Mouse (Mus musculus) kidney, embryonic 14.5 days (tissue): ENCODE results near the gene Tgm7. TPM values are rescaled to one million over a fixed set of nuclear protein-coding genes. Genes with fewer than 3 reads are reported as not detected.

ENCODE experiments used
- ATAC-seq: fragments of 200-750 bp; cut with Nextera tagmentation; 2 replicates; pipeline ENCODE4 v1.8.0; 2017; ENCODE audit warnings: moderate number of reproducible peaks, mild to moderate bottlenecking, moderate TSS enrichment, moderate library complexity; ENCODE audit not compliant: low FRiP score, low TSS enrichment
- H3K27ac ChIP-seq: fragments of 300-500 bp; sonication (generic); 2 replicates; pipeline ENCODE4 v1.5.1; 2014; ENCODE audit warnings: low read depth, mild to moderate bottlenecking, low read length, moderate library complexity, mixed read lengths
- H3K27me3 ChIP-seq: fragments of 300-500 bp; sonication (generic); 2 replicates; pipeline ENCODE4 v1.6.1; 2014; ENCODE audit warnings: mild to moderate bottlenecking, low read length; ENCODE audit not compliant: control insufficient read depth, insufficient read depth
- H3K36me3 ChIP-seq: fragments of 300-500 bp; sonication (generic); 2 replicates; pipeline ENCODE4 v1.6.1; 2014; ENCODE audit warnings: low read length, mixed read lengths; ENCODE audit not compliant: control insufficient read depth, insufficient read depth
- H3K4me1 ChIP-seq: fragments of 300-500 bp; sonication (generic); 2 replicates; pipeline ENCODE4 v1.6.1; 2014; ENCODE audit warnings: low read length, mixed read lengths; ENCODE audit not compliant: control insufficient read depth, insufficient read depth
- H3K4me2 ChIP-seq: fragments of 300-500 bp; sonication (generic); replicated peaks from 2 replicates; pipeline ENCODE4 v1.6.1; 2014; ENCODE audit warnings: low read depth, mild to moderate bottlenecking, low read length
- H3K4me3 ChIP-seq: fragments of 300-500 bp; sonication (generic); 2 replicates; pipeline ENCODE4 v1.5.1; 2014; ENCODE audit warnings: mild to moderate bottlenecking, low read length
- H3K9ac ChIP-seq: fragments of 300-500 bp; sonication (generic); 2 replicates; pipeline ENCODE4 v1.6.1; 2014; ENCODE audit warnings: low read depth, mild to moderate bottlenecking, low read length, moderate library complexity
- H3K9me3 ChIP-seq: fragments of 300-500 bp; sonication (generic); 2 replicates; pipeline ENCODE4 v1.6.1; 2016; ENCODE audit warnings: low read length; ENCODE audit not compliant: control insufficient read depth
- WGBS: fragments of 180-500 bp; shearing (Covaris S2); extraction: QIAGEN DNeasy Blood & Tissue Kit; methylation state at CpG from one replicate; pipeline ENCODE4 v1.1.7; 2014; 5-methylcytosine and 5-hydroxymethylcytosine counted together
- polyA plus RNA-seq: library from polyadenylated mRNA; unstranded; fragments of >200 nt; fragmentation: Nextera tagmentation; extraction: Ambion mirVana; gene quantifications from 2 replicates; pipeline ENCODE4 v1.2.1, GENCODE M21; 2014

Gene Tgm7
- polyA plus RNA-seq, 1 experiment from 2014 or later, result 0.12 TPM

DNA sequence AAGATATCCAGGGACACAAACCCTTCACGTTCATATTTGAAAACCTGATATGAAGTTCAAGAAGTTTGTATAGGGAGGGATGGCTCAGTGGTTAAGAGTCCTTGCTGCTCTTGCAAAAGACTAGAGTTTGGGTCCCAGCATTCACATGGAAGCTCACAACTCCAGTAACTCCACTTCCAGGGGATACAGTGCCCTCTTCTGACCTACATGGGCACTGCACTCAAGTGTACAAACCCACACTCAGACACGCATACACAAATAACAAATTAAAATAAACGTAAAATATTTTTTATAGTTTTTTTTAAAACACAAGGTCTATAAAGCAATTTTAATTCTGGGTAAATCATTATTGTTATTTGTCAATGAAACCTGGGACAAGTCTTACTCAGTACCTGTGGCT is 21.1 kb downstream of the Tgm7 start:
- Histone ChIP-seq H3K4me3 (no peak overlapping the region), H3K9me3 (no peaks in the 10 kb centered on the region), H3K27ac (no peak overlapping the region), H3K9ac (no peak overlapping the region), H3K4me2 (no peak overlapping the region), H3K27me3 (no peaks in the 10 kb centered on the region), H3K4me1 (0 out of 2 replicates have a peak, but pooled peaks cover 5% of the 10 kb centered on the region), H3K36me3 (no peaks in the 10 kb centered on the region)
- 91% methylated on average over 3 of the region's 3 CpGs for WGBS
- ATAC-seq, result no peak

DNA sequence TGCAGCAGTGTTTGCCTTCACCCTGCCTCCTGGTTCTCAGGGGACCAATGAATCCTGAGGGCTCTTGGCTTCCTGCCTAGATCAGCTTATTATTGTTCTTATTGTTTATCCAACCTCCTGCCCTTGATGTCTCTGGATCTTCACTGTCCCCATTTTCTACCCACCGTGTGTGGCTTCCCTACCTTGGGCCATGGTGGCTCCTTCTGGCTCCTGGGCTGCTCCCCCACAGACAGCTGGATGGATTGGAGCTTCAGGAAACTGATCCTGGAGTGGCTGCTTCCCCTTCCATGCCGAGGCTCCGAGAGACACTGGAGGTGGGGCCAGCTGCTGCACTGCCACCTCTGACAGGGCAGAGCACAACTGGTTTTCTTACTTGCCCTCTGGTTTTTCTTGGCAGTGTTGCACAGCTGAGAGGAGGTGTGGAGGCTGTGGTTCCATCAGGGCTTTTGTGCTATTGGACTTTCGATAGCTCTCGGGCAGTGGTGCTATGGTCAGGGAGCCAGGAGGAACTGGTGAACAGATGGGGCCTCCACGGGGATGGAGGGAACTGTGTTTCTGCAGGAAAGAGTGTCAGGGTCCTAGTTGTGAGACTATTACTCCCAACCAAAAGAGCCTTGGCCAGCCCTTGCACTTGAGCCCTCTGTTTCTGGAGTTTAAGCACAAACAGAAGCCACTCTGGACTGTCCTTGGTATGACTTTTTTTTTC is 24.0 kb downstream of the Tgm7 start, which contains the start of gene Tgm5:
Gene Tgm5 (minus strand): TSS at position 362 of the 706 bp plus-strand sequence.
- no peaks in the 10 kb centered on the region for H3K36me3 ChIP-seq
- H3K9ac ChIP-seq, result no peak within 1 kb of the TSS
- H3K4me2 ChIP-seq, result 0 out of 2 replicates have a peak within 1 kb of the TSS, but pooled peaks have one; percentile 9
- H3K4me3 ChIP-seq, result no peak within 1 kb of the TSS
- ATAC-seq, result no peak; the same call in 1 of the 2 replicates
- H3K9me3 ChIP-seq, result no peaks in the 10 kb centered on the region
- 33% methylated on average over 6 of the region's 6 CpGs for WGBS
- peak within 1 kb of the TSS; percentile 39; the same call in 1 of the 2 replicates for H3K27ac ChIP-seq
- H3K4me1 ChIP-seq, result 0 out of 2 replicates have a peak, but pooled peaks cover 5% of the 10 kb centered on the region
- no peaks in the 10 kb centered on the region for H3K27me3 ChIP-seq

GRCm38 (mm10) chr2:121082626-121083025 is 27.0 kb downstream of the Tgm7 start:
- no peak overlapping the region for H3K9ac ChIP-seq
- no peak for ATAC-seq
- H3K4me3 ChIP-seq, result no peak overlapping the region
- H3K27me3 ChIP-seq, result no peaks in the 10 kb centered on the region
- H3K9me3 ChIP-seq, result no peaks in the 10 kb centered on the region
- H3K27ac ChIP-seq, result no peak overlapping the region
- no peak overlapping the region for H3K4me2 ChIP-seq
- no peaks in the 10 kb centered on the region for H3K36me3 ChIP-seq
- 0 out of 2 replicates have a peak, but pooled peaks cover 5% of the 10 kb centered on the region for H3K4me1 ChIP-seq
- 97% methylated on average over 1 of the region's 1 CpGs for WGBS

DNA sequence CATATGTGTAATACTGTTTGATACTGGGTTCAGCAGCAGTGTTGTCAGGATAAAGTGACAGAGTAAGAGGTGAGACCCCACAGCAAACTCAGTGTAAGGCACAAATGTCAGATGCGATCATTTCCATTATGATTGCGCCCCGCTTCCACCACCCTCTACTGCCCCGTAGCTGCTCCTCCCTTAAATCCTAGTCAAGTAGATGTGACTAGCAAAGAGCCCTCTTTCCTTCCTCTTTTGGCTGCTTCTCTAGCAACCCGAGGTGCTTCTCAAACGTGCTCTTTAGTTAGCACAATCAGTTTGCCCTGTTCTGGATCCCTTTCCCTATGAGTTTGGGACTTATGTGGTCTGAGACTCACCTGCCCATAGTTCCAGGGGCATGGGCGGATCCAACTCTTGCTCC is 34.8 kb downstream of the Tgm7 start:
- H3K27ac ChIP-seq, result no peak overlapping the region
- H3K27me3 ChIP-seq, result no peaks in the 10 kb centered on the region
- H3K9ac ChIP-seq, result no peak overlapping the region
- H3K4me1 ChIP-seq, result no peaks in the 10 kb centered on the region
- WGBS, result 81% methylated on average over 7 of the region's 7 CpGs
- no peak overlapping the region for H3K4me3 ChIP-seq
- no peak for ATAC-seq
- no peaks in the 10 kb centered on the region for H3K36me3 ChIP-seq
- no peaks in the 10 kb centered on the region for H3K9me3 ChIP-seq
- H3K4me2 ChIP-seq, result no peak overlapping the region

DNA sequence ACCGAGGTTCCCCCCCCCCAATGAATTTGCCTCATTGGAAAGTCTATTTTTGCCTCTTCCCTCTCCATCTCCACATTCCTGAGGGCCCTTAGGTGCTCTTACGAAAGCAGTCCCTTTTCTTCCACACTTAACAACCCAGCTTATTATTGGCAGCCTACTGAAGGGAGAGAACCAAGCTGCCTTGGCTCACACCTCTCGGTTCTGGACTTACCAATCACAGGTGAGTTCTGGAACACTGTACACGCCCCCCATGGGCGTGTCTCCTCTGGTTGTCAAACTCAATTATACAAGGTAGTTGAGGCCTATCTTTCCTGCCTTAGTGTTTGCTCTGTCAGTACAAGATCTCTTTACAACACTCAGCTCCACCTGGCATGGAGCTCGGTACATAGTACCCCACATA is 37.7 kb downstream of the Tgm7 start:
- Histone ChIP-seq H3K27me3 (no peaks in the 10 kb centered on the region), H3K9ac (no peak overlapping the region), H3K9me3 (no peaks in the 10 kb centered on the region), H3K4me1 (no peaks in the 10 kb centered on the region), H3K36me3 (no peaks in the 10 kb centered on the region), H3K4me3 (no peak overlapping the region), H3K27ac (no peak overlapping the region), H3K4me2 (no peak overlapping the region)
- ATAC-seq, result no peak
- 82% methylated on average over 6 of the region's 6 CpGs for WGBS

- Histone ChIP-seq H3K9ac (no peak overlapping the region), H3K36me3 (no peaks in the 10 kb centered on the region), H3K27me3 (no peaks in the 10 kb centered on the region), H3K4me2 (no peak overlapping the region), H3K9me3 (no peaks in the 10 kb centered on the region), H3K4me1 (no peaks in the 10 kb centered on the region), H3K27ac (no peak overlapping the region), H3K4me3 (no peak overlapping the region)
- 68% methylated on average over 6 of the region's 6 CpGs for WGBS
- no peak for ATAC-seq
Observed at GRCm38 (mm10) chr2:121069506-121069905, 40.1 kb downstream of the Tgm7 start.

GRCm38 (mm10) chr2:121067116-121067515 is 42.5 kb downstream of the Tgm7 start:
- H3K4me3 ChIP-seq, result no peak overlapping the region
- 68% methylated on average over 4 of the region's 4 CpGs for WGBS
- H3K4me1 ChIP-seq, result no peaks in the 10 kb centered on the region
- no peak overlapping the region for H3K27ac ChIP-seq
- ATAC-seq, result no peak
- no peak overlapping the region for H3K9ac ChIP-seq
- H3K27me3 ChIP-seq, result no peaks in the 10 kb centered on the region
- no peak overlapping the region for H3K4me2 ChIP-seq
- no peaks in the 10 kb centered on the region for H3K9me3 ChIP-seq
- no peaks in the 10 kb centered on the region for H3K36me3 ChIP-seq

- no peaks in the 10 kb centered on the region for H3K36me3 ChIP-seq
- peak; percentile 68 for ATAC-seq
- H3K4me1 ChIP-seq, result no peaks in the 10 kb centered on the region
- no peak overlapping the region for H3K4me3 ChIP-seq
- H3K9ac ChIP-seq, result no peak overlapping the region
- no peak overlapping the region for H3K4me2 ChIP-seq
- H3K27me3 ChIP-seq, result no peaks in the 10 kb centered on the region
- H3K9me3 ChIP-seq, result no peaks in the 10 kb centered on the region
- peak overlapping the region; percentile 74; the same call in 1 of the 2 replicates for H3K27ac ChIP-seq
- whole genome bisulfite sequencing, result 37% methylated on average over 2 of the region's 2 CpGs
Observed at GRCm38 (mm10) chr2:121061315-121061714, 48.3 kb downstream of the Tgm7 start.

- Histone ChIP-seq H3K9me3 (no peaks in the 10 kb centered on the region), H3K27ac (no peak overlapping the region), H3K4me1 (no peaks in the 10 kb centered on the region), H3K4me2 (no peak overlapping the region), H3K27me3 (no peaks in the 10 kb centered on the region), H3K4me3 (no peak overlapping the region), H3K9ac (no peak overlapping the region), H3K36me3 (no peaks in the 10 kb centered on the region)
- WGBS, result 67% methylated on average over 6 of the region's 6 CpGs
- no peak for ATAC-seq
Observed at GRCm38 (mm10) chr2:121057997-121058396, 51.6 kb downstream of the Tgm7 start.
